Mouse (Mus musculus) forebrain, embryonic 14.5 days (tissue): Measurements from ENCODE around the gene Amz1. TPM values are rescaled to one million over a fixed set of nuclear protein-coding genes. Genes with fewer than 3 reads are reported as not detected.

ENCODE experiments used
- ATAC-seq: fragments of 200-750 bp; cut with Nextera tagmentation; 2 replicates; pipeline ENCODE4 v1.8.0; 2017; ENCODE audit warnings: mild to moderate bottlenecking, moderate library complexity
- DNase-seq: peaks from one replicate; pipeline ENCODE4 v3.0.0-alpha.2; 2015; ENCODE audit warnings: low spot score
- H3K27ac ChIP-seq: fragments of 300-500 bp; sonication (generic); 2 replicates; pipeline ENCODE4 v1.5.1; 2014; ENCODE audit warnings: low read depth, mild to moderate bottlenecking, control low read depth, low read length, moderate library complexity
- H3K27me3 ChIP-seq: fragments of 300-500 bp; sonication (generic); replicated peaks from 2 replicates; pipeline ENCODE4 v1.6.1; 2014; ENCODE audit warnings: low read length, control low read depth, mixed read lengths; ENCODE audit not compliant: control insufficient read depth, insufficient read depth
- H3K36me3 ChIP-seq: fragments of 300-500 bp; sonication (generic); 2 replicates; pipeline ENCODE4 v1.6.1; 2014; ENCODE audit warnings: low read length, control low read depth; ENCODE audit not compliant: control insufficient read depth, insufficient read depth
- H3K4me1 ChIP-seq: fragments of 300-500 bp; sonication (generic); 2 replicates; pipeline ENCODE4 v1.6.1; 2014; ENCODE audit warnings: antibody characterized with exemption, low read length, control low read depth; ENCODE audit not compliant: control insufficient read depth, insufficient read depth
- H3K4me2 ChIP-seq: fragments of 300-500 bp; sonication (generic); 2 replicates; pipeline ENCODE4 v1.6.1; 2014; ENCODE audit warnings: mild to moderate bottlenecking, control low read depth, low read length
- H3K4me3 ChIP-seq: fragments of 300-500 bp; sonication (generic); 2 replicates; pipeline ENCODE4 v1.5.1; 2014; ENCODE audit warnings: low read depth, low read length, control low read depth
- H3K9ac ChIP-seq: fragments of 300-500 bp; sonication (generic); 2 replicates; pipeline ENCODE4 v1.6.1; 2014; ENCODE audit warnings: mild to moderate bottlenecking, low read length, control low read depth, moderate library complexity
- H3K9me3 ChIP-seq: fragments of 300-500 bp; sonication (generic); replicated peaks from 2 replicates; pipeline ENCODE4 v1.6.1; 2016; ENCODE audit warnings: low read length, control low read depth, mixed read lengths; ENCODE audit not compliant: control insufficient read depth
- WGBS: fragments of 180-500 bp; shearing (Covaris S2); extraction: QIAGEN DNeasy Blood & Tissue Kit; methylation state at CpG from one replicate; pipeline ENCODE4 v1.1.7; 2014; 5-methylcytosine and 5-hydroxymethylcytosine counted together
- polyA plus RNA-seq: library from polyadenylated mRNA; unstranded; fragments of >200 nt; fragmentation: Nextera tagmentation; extraction: Ambion mirVana; gene quantifications from 2 replicates; pipeline ENCODE4 v1.2.1, GENCODE M21; 2014

Amz1 gene
- polyA plus RNA-seq, 1 experiment from 2014 or later: 2.6 TPM

GRCm38 (mm10) chr5:140768333-140768732 lies 44.4 kb downstream of the Amz1 start:
- H3K9ac ChIP-seq: no peak overlapping the region
- WGBS: 69% methylated on average over 5 of the region's 5 CpGs
- no peaks in the 10 kb centered on the region for H3K27me3 ChIP-seq
- H3K4me3 ChIP-seq: no peak overlapping the region
- H3K4me1 ChIP-seq: peaks cover 12% of the 10 kb centered on the region
- no peak; the same call in 1 of the 2 replicates for ATAC-seq
- no peaks in the 10 kb centered on the region for H3K9me3 ChIP-seq
- H3K4me2 ChIP-seq: no peak overlapping the region
- H3K36me3 ChIP-seq: 0 out of 2 replicates have a peak, but pooled peaks cover 5% of the 10 kb centered on the region
- H3K27ac ChIP-seq: peak overlapping the region; percentile 71
- DNase-seq: peak; percentile 35

DNA sequence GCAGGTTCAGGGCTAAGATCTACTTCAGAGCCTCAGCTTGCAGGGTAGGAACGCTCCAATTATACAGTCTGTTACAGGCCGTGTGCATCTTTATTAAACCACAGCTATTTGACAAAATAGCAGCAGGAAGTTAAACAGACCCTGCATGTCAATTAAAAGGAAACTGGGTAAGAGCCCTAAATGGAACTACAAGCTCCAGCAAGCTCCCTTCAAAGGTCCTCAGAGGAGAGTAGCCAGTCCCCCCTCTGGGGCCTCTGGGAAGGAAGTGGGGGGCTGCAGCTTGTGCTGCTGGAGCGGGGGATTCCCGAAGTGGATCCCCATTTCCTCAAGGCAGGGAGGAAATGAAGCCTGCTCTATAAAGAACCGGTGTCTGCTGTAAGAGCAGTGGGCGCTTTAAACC lies 47.7 kb downstream of the Amz1 start:
- Histone ChIP-seq H3K4me1 (peaks cover 12% of the 10 kb centered on the region), H3K4me3 (no peak overlapping the region), H3K4me2 (no peak overlapping the region), H3K36me3 (0 out of 2 replicates have a peak, but pooled peaks cover 5% of the 10 kb centered on the region), H3K27ac (peak overlapping the region; percentile 27; the same call in 1 of the 2 replicates), H3K9me3 (no peaks in the 10 kb centered on the region), H3K27me3 (no peaks in the 10 kb centered on the region), H3K9ac (peak overlapping the region; percentile 2; the same call in 1 of the 2 replicates)
- ATAC-seq (no peak), DNase-seq (peak; percentile 46)
- 31% methylated on average over 6 of the region's 6 CpGs for WGBS

- Histone ChIP-seq H3K4me2 (no peak overlapping the region), H3K9ac (no peak overlapping the region), H3K27ac (peak overlapping the region; percentile 27; the same call in 1 of the 2 replicates), H3K27me3 (no peaks in the 10 kb centered on the region), H3K4me1 (peaks cover 12% of the 10 kb centered on the region), H3K4me3 (no peak overlapping the region), H3K36me3 (0 out of 2 replicates have a peak, but pooled peaks cover 5% of the 10 kb centered on the region), H3K9me3 (no peaks in the 10 kb centered on the region)
- ATAC-seq: no peak
- DNase-seq: no peak
- 66% methylated on average over 7 of the region's 7 CpGs for WGBS
Observed at GRCm38 (mm10) chr5:140772158-140772557, 48.2 kb downstream of the Amz1 start.

- H3K36me3 ChIP-seq: peaks cover 20% of the 10 kb centered on the region
- no peak overlapping the region for H3K4me3 ChIP-seq
- H3K27ac ChIP-seq: no peak overlapping the region
- H3K4me2 ChIP-seq: no peak overlapping the region
- H3K27me3 ChIP-seq: no peaks in the 10 kb centered on the region
- DNase-seq (no peak), ATAC-seq (no peak)
- H3K4me1 ChIP-seq: no peaks in the 10 kb centered on the region
- WGBS: 96% methylated on average over 4 of the region's 4 CpGs
- no peaks in the 10 kb centered on the region for H3K9me3 ChIP-seq
- H3K9ac ChIP-seq: no peak overlapping the region
Observed at GRCm38 (mm10) chr5:140775111-140775510, 51.2 kb downstream of the Amz1 start.

DNA sequence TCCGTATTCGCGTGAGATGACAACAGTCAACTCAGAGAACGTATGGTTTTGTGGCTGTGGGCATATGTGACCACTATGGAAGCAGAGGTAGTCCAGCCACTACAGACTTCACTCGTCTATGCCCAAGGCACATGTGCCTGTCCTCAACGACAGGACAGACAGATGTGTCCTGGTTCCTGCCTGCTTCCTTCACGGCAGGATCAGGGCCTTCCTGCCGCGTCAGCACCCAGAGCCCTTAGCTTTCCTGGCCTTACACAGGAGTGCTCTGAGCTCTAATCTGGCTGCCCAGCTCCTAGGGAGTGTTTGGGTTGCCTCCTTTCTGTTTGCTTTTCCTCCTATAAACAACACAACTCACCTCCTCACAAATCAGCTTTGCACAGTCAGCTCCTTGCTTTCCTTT lies 53.0 kb downstream of the Amz1 start:
- WGBS: 88% methylated on average over 9 of the region's 9 CpGs
- H3K27me3 ChIP-seq: no peaks in the 10 kb centered on the region
- ATAC-seq: no peak
- no peaks in the 10 kb centered on the region for H3K9me3 ChIP-seq
- H3K36me3 ChIP-seq: peaks cover 28% of the 10 kb centered on the region
- no peak overlapping the region for H3K9ac ChIP-seq
- no peak overlapping the region for H3K4me3 ChIP-seq
- no peak for DNase-seq
- no peak overlapping the region for H3K27ac ChIP-seq
- H3K4me1 ChIP-seq: no peaks in the 10 kb centered on the region
- H3K4me2 ChIP-seq: no peak overlapping the region

DNA sequence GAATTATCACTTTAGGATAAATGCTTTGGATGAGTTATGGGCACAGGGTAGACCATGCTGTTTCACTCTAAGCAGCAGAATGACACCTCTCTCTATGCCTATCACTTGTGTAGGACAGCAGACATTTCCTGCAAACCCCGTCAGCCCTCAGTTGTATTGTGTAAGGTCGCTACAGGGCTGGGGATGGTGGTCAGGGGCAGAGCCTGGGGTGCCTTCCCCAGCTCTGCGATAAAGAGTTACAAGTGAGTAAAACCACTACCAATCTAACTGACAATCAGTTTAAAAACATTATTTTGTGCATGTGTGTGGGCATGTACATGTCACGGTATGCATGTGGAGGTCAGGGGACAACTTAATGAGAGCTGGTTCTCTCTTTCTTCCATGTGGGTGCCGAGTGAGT lies 57.2 kb downstream of the Amz1 start:
- no peaks in the 10 kb centered on the region for H3K9me3 ChIP-seq
- no peak overlapping the region for H3K4me2 ChIP-seq
- no peak overlapping the region for H3K4me3 ChIP-seq
- H3K27ac ChIP-seq: no peak overlapping the region
- ATAC-seq: no peak
- H3K27me3 ChIP-seq: no peaks in the 10 kb centered on the region
- no peaks in the 10 kb centered on the region for H3K4me1 ChIP-seq
- 91% methylated on average over 5 of the region's 5 CpGs for WGBS
- no peak overlapping the region for H3K9ac ChIP-seq
- no peak for DNase-seq
- peaks cover 56% of the 10 kb centered on the region for H3K36me3 ChIP-seq

GRCm38 (mm10) chr5:140781886-140782572 lies 58.1 kb downstream of the Amz1 start:
- Histone ChIP-seq H3K27ac (no peak overlapping the region), H3K9me3 (no peaks in the 10 kb centered on the region), H3K36me3 (peaks cover 56% of the 10 kb centered on the region), H3K4me1 (no peaks in the 10 kb centered on the region), H3K4me2 (no peak overlapping the region), H3K4me3 (no peak overlapping the region), H3K27me3 (no peaks in the 10 kb centered on the region), H3K9ac (no peak overlapping the region)
- 93% methylated on average over 8 of the region's 8 CpGs for WGBS
- DNase-seq: no peak
- ATAC-seq: no peak

DNA sequence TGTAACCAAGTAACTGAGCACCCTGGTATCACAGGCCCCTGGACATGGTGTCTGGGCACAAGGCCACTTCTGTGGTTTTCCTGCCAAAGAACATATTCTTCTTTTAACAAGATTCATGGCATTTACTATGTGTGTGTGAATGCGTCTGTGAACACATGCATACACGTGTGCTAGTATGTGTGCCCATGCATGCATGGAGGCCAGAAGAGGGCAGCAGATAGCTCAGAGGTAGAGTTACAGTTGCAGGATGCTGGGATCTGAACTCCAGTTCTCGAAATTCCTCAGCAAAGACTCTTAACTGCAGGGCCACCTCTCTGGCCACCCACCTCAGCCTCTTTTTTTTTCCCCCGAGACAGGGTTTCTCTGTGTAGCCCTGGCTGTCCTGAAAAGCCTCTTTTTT lies 59.6 kb downstream of the Amz1 start:
- H3K36me3 ChIP-seq: peaks cover 48% of the 10 kb centered on the region
- 89% methylated on average over 4 of the region's 4 CpGs for WGBS
- DNase-seq: no peak
- H3K9me3 ChIP-seq: no peaks in the 10 kb centered on the region
- H3K4me3 ChIP-seq: no peak overlapping the region
- H3K4me1 ChIP-seq: peaks cover under 1% of the 10 kb centered on the region; the same call in 1 of the 2 replicates
- H3K4me2 ChIP-seq: no peak overlapping the region
- no peak overlapping the region for H3K27ac ChIP-seq
- no peaks in the 10 kb centered on the region for H3K27me3 ChIP-seq
- no peak overlapping the region for H3K9ac ChIP-seq
- no peak for ATAC-seq

GRCm38 (mm10) chr5:140784288-140784687 lies 60.4 kb downstream of the Amz1 start:
- H3K4me1 ChIP-seq: peaks cover 5% of the 10 kb centered on the region
- WGBS: 88% methylated on average over 6 of the region's 6 CpGs
- H3K4me3 ChIP-seq: no peak overlapping the region
- no peak overlapping the region for H3K9ac ChIP-seq
- no peak overlapping the region for H3K27ac ChIP-seq
- peaks cover 44% of the 10 kb centered on the region for H3K36me3 ChIP-seq
- H3K4me2 ChIP-seq: no peak overlapping the region
- DNase-seq (no peak), ATAC-seq (no peak)
- H3K27me3 ChIP-seq: no peaks in the 10 kb centered on the region
- H3K9me3 ChIP-seq: no peaks in the 10 kb centered on the region
